Mouse (Mus musculus): ENCODE measurements at regions not wholly inside any gene's neighbourhood (a gene's known extent, or its start where the extent isn't known, plus 50 kb on each side); places are given as distances from the start of the nearest gene placed in this dataset.

DNA sequence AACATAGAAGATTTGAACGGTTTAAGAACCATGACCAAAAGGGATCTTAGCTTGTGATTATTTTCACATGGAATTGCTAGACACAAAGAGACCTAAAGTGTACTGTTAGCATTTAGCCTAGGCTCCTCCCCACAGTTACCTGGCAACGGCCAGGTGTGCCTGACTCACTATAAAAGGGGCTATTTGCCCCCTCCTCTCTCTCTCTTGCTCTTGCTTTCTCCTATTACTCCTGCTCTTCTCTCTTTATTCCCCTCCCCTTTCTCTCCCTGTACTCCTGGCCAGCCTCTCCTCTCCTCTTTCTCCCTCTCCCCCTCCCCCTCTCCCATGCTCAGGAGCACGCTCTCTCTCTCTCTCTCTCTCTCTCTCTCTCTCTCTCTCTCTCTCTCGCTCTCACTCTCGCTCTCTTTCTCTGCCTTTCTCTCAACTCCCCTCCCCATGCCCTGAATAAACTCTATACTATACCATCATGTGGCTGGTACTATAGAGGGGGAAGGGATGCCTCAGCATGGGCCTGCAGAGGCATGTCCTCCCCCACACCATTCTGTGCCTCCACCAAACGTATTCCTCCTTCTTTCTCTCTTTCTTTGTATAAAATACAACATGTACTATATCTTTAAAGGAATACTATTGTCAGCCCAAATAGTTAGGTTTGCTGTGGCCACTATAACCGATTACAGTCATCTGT, 603.9 kb downstream of the Rps29 start:
- in situ Hi-C loops (cut with MboI, MseI), result no loop called here

DNA sequence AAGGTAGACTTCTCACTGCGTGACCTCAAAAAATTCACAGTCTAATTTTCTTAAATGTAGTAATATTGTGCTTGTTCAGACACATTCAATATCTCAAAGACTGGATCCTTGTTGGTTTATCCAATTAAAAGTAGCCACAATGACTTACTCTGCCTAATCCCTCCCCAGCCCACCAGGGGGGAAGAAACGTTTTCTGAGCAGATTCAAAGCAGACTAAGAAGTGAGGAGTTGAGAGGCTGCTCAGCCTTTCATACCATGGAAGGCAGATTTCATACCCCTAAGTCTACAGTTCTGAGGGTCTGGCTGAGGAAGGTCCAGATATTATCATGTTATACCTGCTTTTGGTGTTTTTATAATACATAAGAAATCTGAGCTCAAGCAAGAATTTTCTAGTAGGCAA, 604.7 kb downstream of the Rps29 start:
- in situ Hi-C loops (cut with MboI, MseI), result no loop called here

DNA sequence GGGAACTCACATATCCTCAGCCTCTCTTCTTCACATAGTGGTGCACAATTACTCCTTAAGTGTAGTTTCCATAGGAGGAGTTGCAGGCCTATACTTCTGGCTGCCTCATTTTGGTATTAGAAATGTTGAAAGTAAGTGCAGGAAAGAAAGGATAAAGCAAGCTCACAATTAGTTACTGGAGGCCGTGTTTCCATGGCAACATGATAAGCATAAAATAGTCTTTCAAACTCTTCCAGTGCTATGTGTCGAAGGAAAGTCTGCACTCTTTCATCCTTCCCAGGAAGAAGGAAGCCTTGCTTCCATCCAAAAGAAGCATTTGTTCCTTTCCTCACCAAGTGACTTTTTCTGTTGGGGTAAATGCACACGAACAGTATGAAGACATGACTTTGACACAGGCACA, 617.2 kb downstream of the Rps29 start:
- in situ Hi-C loops (cut with MboI, MseI), result no loop called here

DNA sequence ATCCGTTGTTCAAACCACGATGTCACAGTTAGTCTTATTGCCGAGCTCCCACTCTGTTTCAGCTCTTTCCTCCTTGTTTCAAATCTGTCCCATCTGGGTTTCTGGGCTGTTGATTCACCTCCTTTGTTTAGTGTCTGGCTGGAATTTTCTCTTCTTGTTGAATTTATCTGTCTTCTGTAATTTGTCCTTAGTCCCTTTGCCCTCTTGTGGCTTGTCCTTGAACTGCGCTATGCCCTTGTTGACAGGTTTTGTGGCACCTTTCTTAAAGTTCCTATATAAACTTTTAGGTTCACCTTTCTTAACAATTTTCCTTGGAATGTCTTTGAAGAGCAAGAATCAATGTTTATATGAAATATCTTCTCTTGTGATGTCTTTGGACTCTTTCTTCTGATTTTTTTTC, 658.2 kb downstream of the Rps29 start:
- in situ Hi-C loops (cut with MboI, MseI), result no loop called here

DNA sequence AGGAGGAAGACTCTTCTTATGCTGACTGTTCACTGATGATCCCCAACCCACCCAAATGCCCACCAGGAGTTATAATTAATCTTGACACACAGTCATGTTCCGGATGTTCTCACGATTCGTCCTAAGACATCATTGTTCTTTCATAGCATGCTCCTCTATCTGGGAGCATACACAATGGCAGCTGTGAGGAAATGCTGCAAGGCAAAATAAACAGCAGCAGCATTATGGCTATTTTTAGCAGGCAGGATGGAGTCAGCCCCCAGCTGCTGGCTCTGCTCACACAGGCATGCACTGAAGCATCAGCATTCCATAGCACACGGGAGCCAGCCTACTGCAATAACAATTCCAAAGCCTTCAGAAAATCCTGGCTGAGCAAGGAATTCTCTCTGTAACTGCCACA, 696.0 kb downstream of the Rps29 start:
- in situ Hi-C loops (cut with MboI, MseI), result no loop called here

DNA sequence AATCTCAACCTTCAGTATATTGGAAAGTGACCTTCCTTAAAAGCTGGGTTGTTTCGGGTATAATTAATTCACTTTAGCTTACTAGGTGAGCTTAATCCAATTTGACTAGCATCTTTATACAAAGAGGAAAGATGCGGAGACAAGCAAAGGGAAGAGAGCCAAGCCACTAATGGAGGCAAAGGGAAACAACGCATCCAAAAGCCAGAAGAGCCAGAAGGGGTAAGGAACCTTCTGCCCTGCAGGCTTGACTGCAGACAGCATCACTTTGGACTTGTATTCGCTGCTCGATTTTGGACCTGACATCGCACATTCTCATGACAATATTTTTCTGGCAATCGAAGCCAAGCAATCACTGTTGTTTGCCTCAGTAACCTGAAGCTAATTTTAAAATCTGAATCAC, 700.8 kb downstream of the Rps29 start:
- in situ Hi-C loops (cut with MboI, MseI), result no loop called here

DNA sequence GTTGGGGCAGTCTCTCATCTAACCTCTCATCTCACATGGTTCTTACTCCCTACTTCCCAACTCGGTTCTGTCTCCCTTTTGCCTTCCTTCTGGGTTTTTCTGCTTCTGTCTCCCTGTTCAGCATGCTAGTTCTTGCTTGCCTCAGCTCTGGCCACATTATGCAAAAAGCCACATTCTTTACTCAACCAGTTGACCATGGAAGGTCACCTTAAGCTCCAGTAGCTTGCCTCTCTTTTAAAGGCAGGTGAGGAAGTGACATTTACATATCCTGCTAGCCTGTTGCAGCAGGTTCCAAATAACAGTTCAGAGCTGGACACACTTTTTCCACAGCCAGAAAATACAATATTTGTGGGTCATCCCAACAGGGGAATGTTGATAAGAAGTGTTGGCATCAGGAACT, 732.4 kb downstream of the Rps29 start:
- in situ Hi-C loops (cut with MboI, MseI), result loop anchor here (10.0 kb wide), 1 partner anchor 568 kb away; no protein-coding TSS in a partner anchor

DNA sequence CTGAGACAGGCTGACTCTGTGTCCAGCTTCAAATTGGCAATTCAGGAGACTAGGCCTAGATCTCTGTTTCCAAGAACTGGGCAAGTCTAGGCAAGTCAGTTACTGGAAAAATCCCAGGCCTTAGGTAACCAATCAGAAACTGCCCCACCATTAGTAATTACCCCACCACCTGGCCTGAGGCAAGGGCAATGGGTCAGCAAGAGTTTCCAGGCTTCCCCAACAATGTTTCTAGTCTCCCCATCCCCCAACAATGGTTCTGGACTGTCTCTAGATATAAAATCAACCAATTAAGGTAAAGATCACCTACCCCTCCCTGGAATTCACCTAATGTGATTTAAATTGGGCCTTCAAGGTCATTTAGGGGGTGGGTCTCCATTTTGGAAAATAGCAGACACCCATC, 734.0 kb downstream of the Rps29 start:
- in situ Hi-C loops (cut with MboI, MseI), result loop anchor here (10.0 kb wide), 1 partner anchor 570 kb away; no protein-coding TSS in a partner anchor
